Mouse (Mus musculus): ENCODE measurements around the gene Gpatch3.

DNA sequence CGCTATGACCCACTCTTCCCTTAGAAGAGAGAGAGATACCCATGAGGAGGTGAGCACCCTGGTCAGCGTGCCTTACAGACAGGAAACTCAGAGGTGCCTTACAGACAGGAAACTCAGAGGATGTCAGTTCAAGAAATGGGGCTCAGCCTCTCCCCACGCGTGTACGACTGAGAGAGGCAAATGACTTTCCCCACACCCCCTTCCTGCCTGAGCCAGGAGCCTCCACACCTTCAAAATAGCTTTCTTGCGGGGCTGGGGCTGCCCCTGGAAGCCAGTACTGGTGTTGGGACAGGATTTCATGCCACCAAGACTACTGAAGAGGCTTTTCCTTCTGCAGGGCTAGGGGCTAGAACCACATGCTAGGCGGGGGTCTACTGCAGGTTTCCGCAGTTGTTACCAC, 46.1 kb downstream of the Gpatch3 start:
- TF ChIP-seq CTCF (IDR thresholded peaks at IDR 0.05; ENCODE audit: low read depth) (no peak), EP300 (optimal IDR thresholded peaks at IDR 0.05) (no peak)

Data from stomach, postnatal 0 days (tissue).